Mouse (Mus musculus) cerebellum, adult 11-12 months (tissue): ENCODE data around the gene B4galnt4.

Source experiments
- DNase-seq: peaks from one replicate; pipeline ENCODE4 v3.0.0; 2022

B4galnt4 gene

GRCm38 (mm10) chr7:141042539-141042938 is 18.4 kb upstream of the B4galnt4 start:
- DNase-seq = no peak

- no peak for DNase-seq
Observed at GRCm38 (mm10) chr7:141046931-141047580, 13.8 kb upstream of the B4galnt4 start.

- DNase-seq = peak; percentile 73
Observed at GRCm38 (mm10) chr7:141047581-141048225, 13.2 kb upstream of the B4galnt4 start.

- DNase-seq = peak; percentile 84
Observed at GRCm38 (mm10) chr7:141048226-141049218, 12.4 kb upstream of the B4galnt4 start.

- no peak for DNase-seq
Observed at GRCm38 (mm10) chr7:141049326-141049725, 11.6 kb upstream of the B4galnt4 start.

GRCm38 (mm10) chr7:141051060-141051685 is 9.7 kb upstream of the B4galnt4 start:
- DNase-seq = no peak

- DNase-seq = no peak
Observed at GRCm38 (mm10) chr7:141052016-141052415, 8.9 kb upstream of the B4galnt4 start.

GRCm38 (mm10) chr7:141052421-141052820 is 8.5 kb upstream of the B4galnt4 start:
- no peak for DNase-seq

GRCm38 (mm10) chr7:141055785-141056184 is 5.1 kb upstream of the B4galnt4 start:
- no peak for DNase-seq

GRCm38 (mm10) chr7:141056976-141057375 is 3.9 kb upstream of the B4galnt4 start:
- no peak for DNase-seq

GRCm38 (mm10) chr7:141057541-141057940 is 3.4 kb upstream of the B4galnt4 start:
- DNase-seq = no peak

GRCm38 (mm10) chr7:141058601-141059341 is 2.1 kb upstream of the B4galnt4 start:
- DNase-seq = no peak

GRCm38 (mm10) chr7:141059929-141060328 is 975 bp upstream of the B4galnt4 start:
- no peak for DNase-seq

GRCm38 (mm10) chr7:141061269-141061692 is 377 bp downstream of the B4galnt4 start:
- DNase-seq = peak; percentile 71

GRCm38 (mm10) chr7:141062525-141062924 is 1.6 kb downstream of the B4galnt4 start:
- peak; percentile 80 for DNase-seq

GRCm38 (mm10) chr7:141063353-141063752 is 2.4 kb downstream of the B4galnt4 start:
- no peak for DNase-seq

- no peak for DNase-seq
Observed at GRCm38 (mm10) chr7:141064175-141064574, 3.3 kb downstream of the B4galnt4 start.

- no peak for DNase-seq
Observed at GRCm38 (mm10) chr7:141064576-141064975, 3.7 kb downstream of the B4galnt4 start.

- no peak for DNase-seq
Observed at GRCm38 (mm10) chr7:141068351-141068750, 7.4 kb downstream of the B4galnt4 start.

- DNase-seq = peak; percentile 57
Observed at GRCm38 (mm10) chr7:141070058-141070862, 9.4 kb downstream of the B4galnt4 start.
